Mouse (Mus musculus) 3T3-L1 (cell line): Measurements from ENCODE around the gene Osgepl1.
"Not testable (repeated sequence)": the region's sequence is repeated elsewhere in the genome, so short reads cannot be mapped to it uniquely, and the experiment has no call there.

Experiments used
- DNase-seq: peaks from one replicate; pipeline ENCODE4 v3.0.0-alpha.2; 2015; ENCODE audit warnings: low read depth, low spot score

Gene Osgepl1

DNA sequence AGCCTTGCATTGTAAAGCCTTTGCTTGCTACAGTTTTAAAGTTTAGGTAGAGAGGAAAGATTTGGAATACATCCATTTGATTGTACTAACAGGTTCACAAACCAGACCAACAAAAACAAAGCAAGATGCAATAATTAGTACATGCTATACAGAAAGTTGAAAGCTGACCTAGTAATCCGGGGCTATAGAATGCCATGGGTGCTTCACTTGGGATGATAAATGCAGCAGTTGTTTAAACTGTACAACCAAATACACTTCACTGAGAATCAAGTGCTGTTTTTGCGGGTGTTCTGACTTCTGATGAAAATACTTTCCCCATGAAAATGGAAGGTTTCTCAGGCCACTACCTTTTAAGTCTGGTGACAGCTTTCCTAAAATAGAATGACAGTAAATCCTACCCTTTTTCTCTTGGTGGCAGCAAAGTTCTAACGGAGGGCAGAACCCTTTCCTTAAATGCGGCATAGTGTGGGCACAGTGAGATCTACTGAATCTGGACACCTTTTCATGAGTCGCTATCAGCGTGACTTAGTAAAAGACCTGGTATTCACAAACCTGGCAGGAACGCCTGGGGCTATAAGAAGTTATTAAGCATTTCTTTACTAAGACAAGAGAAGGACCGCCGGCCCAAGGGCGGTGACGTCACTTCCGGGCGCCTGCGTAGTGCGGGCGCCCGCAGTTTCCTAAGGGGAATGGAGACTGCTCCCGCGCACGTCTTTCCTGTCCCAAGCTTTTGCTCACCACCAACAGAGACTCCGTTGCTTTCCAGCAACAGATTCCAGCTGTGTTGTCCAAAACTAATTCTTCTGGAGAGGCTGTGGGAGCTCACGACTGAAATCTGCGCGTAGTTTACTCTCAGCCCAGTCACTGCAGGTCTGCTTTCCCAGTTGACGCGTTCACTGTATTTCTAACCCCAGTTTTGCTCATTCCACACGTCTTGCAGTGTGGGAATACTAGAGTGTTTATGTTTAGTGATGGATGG lies at the start of gene Osgepl1:
Gene Osgepl1 (plus strand): TSS at position 636 of the 979 bp plus-strand sequence.
- DNase-seq, result peak; percentile 88

DNA sequence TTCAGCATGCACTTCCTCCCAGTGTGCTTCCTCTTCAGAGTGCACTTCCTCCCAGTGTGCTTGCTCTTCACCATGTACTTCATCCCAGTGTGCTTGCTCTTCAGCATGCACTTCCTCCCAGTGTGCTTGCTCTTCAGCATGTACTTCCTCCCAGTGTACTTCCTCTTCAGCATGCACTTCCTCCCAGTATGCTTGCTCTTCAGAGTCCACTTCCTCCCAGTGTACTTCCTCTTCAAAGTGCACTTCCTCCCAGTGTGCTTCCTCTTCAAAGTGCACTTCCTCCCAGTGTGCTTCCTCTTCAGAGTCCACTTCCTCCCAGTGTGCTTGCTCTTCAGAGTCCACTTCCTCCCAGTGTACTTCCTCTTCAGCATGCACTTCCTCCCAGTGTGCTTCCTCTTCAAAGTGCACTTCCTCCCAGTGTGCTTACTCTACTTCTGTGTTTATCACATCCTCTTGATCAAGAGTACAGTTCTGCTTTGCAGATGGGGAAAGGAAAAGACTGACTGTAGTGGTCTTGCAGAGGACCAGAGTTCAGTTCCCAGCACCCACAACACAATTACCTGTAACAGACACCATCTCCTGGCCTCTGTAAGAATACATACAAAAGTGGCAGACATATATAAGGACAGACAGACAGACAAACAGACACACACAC lies 48.3 kb upstream of the Osgepl1 start:
- not testable (repeated sequence) for DNase-seq

DNA sequence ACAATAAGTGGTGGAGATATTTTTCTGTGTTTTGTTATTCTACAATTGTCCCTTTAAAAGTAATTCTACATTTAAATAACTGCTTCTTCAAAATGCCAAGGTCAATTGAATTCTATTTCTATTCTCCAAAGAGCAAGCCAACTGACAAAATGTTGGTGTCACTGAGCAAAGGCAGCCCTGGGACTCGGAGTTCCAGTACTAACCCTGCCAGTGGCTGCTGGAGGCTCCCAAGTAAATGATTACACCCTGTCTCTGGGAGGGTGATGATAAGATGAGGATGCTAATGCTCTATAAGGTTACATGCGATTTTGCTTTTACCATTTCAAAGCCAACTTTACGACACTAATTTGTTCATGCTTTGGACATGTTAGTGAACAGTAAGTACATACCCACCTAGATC lies 43.5 kb upstream of the Osgepl1 start:
- DNase-seq, result no peak

DNA sequence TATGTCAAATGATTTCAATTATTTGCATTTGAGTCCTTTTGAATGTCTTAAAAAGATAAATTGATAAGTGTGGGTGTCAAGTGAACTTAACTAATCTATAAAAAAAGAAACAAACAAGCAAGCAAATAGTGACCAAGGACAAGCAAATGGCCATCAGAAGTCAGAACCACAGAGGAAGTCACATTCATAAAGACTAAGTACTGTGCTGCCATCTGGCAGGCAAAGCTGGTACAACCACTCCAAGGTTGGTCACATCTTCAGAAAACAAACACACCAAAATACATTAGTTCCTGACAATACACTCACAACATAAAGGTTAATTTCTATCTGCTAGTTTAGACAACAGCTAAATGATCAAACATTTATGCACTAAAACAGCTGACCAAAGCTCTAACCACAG lies 40.8 kb upstream of the Osgepl1 start:
- DNase-seq, result peak; percentile 52

DNA sequence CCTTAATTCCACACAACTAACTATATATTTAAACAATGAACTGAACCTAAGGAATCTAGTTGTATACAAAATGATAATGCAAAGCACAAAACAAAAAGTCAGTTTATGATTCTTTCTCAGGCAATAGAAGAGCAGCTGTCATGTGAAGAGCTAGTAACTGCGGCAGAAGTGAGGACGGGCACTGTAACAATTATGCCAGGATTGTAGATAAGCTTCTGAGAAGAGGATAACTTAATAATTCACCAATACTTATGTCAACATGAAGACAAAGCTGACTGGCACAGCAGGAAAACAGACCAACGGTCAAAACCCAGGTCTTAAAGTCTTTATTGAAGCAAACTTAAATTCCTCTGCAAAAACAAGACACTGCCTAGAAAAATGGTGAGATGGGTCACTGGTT lies 22.2 kb upstream of the Osgepl1 start:
- DNase-seq, result no peak

DNA sequence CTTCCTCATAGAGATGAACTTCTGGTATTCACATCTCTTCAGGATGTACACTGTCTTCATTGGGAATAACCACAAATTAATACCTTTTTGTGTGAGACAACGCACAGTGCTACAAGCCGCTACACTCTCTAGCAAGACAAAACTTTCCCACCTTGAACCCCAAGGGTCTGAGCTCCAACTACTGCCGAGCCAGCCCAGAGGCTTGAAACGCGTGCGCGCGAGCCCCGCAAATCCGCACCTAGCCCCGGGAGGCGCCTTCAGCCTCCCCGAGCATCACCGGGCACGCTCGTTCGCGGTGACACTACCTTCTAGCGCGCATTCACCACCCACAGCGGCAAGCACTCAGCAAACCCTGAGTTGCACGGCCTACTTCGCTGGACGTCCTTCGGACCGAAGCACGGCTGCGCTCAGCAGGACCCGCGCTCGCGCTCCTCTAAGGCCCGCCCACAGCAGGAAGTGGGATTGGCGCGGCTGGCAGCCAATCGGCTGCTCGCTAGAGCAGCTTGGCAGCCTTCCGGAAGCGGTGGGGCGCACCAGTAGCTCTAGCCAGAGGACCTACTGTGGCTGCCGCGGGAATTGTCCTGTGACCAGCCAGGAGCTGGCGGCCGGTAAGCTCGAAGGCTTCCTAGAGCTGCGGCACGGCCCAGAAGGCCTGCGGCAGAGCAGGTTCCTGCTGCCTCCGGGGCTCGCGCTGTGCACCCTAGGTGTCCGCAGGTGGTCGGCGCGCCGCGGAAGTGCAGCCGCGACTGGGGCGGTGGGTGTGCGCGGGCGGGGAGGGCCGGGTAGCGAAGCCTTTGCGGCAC lies 16.6 kb upstream of the Osgepl1 start, which contains the start of the genes Pms1, Ormdl1 and Gm28778:
Gene Pms1 (minus strand): TSS at position 438 of the 803 bp plus-strand sequence.
Gene Ormdl1 (plus strand): TSS at position 515 of the 803 bp plus-strand sequence.
Gene Gm28778 (plus strand): TSS at position 531 of the 803 bp plus-strand sequence.
- DNase-seq, result peak; percentile 95

DNA sequence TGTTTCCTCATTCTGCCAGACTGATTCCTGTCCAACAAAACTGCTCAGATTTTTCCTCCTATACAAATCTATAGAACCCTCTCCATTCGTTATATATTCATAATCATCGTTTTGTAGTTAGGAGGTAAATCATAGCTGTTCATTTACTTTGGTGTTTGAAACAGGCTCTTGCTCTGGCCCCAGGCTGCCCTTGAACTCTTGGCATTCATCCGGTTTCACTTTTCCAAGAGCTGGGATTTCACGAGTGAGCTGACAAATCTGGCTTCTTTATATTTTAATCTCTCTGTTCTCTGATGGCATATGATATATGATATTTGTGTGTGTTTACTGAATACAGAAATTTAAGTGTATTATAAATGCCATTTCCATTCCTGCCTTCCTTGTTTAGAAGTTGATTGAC lies 12.9 kb upstream of the Osgepl1 start:
- no peak for DNase-seq

DNA sequence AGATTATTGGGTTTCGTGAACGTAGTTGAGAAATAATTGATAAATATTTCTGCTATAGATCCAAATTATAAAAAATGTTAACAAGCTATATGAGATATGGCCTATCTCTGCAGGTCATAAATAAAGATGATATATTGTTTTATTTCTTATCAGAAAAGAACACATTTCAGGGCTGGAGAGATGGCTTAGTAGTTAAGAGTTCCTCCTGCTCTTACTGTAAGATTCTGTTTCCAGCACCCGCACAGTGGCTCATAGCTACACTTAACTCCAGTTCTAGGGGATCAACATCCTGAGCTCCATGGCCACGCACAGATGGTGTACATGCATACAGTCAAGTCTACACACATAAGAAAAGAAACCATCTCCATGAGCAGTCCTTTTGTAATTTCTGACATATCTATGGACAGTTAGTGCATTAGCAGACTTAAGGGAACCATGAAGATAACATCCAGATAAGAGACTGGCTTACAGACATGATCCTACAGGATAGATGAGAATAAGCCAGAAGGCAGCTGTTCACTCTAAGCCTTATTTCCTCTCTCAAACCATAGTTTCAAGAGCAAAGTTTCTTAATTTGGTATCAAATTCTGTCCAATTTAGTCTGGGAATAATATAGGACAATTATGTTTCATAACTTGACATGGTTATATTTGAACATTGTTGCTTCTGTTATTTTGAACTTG lies 8.4 kb downstream of the Osgepl1 start:
- no peak for DNase-seq

DNA sequence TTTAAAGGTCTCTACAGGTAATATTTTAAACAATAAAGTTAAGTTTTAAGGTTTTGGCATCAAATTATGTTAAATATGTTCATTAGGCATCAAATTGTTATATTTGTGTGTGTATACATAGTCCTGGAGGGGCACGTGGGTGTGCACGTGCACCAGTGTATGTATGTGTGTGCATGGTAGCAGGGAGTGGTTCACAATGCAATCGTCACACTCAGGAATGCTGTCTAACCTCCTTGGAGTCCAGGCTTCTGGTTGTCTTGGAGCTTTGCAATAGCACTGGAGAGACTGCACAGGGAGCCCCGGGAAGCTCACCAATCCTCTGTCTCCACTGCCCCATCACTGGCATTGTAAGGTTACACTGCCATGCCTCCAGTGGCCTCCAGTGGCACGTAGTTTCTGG lies 9.8 kb downstream of the Osgepl1 start:
- DNase-seq, result no peak

DNA sequence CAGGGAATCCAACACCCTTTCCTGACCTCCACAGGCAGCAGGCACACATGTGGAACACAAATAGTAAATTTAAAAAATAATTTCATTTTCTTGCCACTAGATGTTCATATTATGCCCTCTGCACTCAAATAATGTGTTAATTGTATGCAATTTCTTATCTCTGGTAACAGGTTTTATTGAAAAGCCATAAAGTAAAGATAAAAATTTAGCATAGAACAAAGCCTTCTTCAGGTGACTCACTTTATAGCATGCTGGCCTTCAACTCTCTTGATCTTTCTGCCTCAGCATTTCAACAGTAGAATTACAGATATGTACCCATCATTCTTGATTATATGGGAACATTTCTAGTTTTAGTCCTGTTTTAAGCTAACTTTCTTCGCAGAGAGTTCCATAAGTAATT lies 10.9 kb downstream of the Osgepl1 start:
- DNase-seq, result no peak

DNA sequence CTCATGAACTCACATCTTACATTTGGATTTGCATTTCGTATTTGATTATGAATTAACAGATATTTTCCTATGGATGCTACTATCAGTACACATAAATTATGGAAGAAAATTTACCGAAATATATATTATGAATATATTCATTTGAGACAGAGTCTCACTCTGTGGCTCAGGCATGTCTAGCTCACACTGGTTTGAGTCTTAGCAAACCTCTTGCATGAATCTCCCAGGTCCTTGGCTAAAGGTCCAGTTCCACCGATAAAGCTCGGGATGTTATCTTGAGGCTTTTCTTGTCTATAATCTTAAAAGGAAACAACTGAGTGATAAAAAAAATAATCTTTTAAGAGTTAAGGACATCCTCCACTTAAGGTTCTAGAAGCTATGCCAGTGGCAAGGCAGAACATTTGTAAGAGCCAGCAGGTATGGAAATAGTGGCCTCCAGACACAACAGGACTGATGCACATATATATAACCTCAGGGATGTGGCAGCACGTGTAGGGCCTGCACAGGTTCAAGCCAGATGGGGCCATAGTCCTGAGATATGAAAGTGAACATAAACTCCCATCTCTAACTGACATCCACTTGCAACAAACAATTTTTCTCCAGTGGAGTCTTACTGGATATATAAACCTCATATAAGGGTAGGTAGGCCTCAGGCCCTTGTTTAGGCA lies 11.5 kb downstream of the Osgepl1 start:
- no peak for DNase-seq

DNA sequence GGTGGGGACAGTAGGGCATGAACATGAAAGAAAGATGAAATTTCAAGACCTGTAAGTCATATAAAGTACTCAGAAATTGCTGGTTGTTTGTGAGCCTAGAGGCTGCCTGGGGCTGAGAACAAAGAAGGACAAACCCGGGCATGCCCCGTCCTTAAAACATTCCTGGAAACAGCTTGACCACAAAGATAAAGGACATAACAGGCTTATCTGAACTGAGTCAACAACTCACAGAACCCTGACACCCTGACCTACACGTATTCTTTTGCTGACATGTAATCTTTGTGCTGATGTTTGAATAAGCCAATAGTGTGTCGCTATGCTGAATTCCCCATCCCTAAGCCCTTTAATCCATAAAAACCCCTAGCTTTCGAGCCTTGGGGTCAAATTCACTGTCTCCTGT lies 20.1 kb downstream of the Osgepl1 start:
- DNase-seq, result not testable (repeated sequence)

DNA sequence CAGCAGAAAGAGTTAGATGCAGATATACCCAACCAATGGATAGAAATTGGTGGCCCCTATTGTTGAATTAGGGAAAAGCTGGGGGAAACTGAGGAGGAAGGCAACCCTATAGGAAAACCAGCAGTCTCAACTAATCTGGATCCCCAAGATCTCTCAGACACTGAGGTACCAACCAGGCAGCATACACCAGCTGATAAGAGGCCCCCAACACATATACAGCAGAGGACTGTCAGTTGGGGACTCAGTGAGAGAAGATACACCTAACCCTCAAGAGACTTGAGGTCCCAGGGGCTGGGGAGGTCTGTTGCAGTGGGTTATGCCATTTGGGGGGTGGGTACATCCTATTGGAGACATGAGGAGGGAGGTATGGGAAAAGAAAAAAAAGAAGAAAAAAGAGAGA lies 22.0 kb downstream of the Osgepl1 start:
- no peak for DNase-seq

DNA sequence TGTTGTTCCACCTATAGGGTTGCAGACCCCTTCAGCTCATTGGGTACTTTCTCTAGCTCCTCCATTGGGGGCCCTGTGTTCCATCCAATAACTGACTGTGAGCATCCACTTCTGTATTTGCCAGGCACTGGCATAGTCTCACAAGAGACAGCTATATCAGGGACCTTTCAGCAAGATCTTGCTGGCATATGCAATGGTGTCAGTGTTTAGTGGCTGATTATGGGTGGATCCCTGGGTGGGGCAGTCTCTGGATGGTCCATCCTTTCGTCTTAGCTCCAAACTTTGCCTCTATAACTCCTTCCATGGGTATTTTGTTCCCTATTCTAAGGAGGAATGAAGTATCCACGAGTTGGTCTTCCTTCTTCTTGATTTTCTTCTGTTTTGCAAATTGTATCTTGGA lies 24.0 kb downstream of the Osgepl1 start:
- not testable (repeated sequence) for DNase-seq

DNA sequence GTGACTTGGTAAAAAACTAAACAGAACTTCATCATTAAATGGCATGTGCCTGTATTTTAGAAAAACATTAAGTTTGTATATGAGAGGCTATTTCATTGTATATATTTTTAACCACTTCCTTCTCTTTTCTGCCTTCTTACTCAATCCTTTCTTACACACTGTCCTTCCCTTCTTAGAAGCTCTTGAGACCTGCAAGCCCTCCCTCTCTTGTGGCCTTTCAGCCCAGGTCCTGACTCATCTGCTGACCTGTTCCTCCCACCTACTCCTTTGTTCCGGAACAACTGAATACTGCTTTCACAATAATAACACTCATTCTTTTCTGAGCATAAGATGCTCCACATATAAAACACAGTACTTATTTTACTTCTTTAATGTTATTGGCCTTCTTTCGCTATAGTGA lies 27.6 kb downstream of the Osgepl1 start:
- DNase-seq, result no peak

DNA sequence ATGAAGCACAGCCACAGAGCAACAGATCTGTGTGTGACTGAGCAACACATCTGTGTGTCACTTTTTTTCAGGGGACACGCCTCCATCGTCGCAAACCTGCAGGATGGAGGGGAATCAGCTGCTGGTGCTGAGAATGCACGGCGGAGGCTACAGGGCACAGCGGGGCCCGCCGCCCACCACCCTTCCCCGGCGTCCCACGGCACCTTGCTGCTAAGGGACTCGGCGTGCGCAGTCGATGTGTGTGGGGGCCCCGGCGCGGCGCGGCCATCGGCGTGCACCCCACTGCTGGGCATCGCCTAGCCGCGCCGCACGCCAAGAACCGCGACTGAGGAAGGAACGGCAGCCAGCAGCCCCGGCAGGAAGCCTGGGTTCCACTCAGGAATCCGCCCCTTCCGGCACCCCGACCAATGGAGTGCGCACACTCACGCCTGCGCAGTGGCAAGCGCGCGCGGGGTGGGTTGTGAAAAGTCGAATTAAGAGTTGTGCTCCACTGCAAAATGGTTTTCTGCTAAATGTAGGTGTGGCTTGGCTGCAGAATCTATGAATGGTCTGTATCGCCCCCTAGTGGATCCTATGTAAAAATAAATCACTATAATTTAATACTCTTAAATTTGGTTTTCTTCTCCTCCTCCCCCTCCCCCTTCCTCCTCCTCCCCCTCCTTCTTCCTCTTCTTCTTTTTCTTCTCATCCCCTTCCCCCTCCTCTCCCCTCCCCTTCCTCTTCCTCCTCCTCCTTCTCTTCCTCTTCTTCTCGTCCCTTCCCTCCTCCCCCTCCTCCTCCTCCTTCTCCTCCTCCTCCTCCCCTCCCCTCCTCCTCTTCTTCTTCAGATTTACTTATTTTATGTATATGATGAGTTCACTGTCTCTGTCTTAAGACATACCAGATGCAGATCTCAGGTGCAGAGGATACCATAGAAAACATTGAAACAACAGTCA lies 39.2 kb downstream of the Osgepl1 start, which contains the start of the genes Asdurf, Gm28551 and Asnsd1:
Gene Asdurf (minus strand): TSS at position 293 of the 935 bp plus-strand sequence.
Gene Gm28551 (minus strand): TSS at position 341 of the 935 bp plus-strand sequence.
Gene Asnsd1 (minus strand): TSS at position 426 of the 935 bp plus-strand sequence.
- DNase-seq, result peak; percentile 97

DNA sequence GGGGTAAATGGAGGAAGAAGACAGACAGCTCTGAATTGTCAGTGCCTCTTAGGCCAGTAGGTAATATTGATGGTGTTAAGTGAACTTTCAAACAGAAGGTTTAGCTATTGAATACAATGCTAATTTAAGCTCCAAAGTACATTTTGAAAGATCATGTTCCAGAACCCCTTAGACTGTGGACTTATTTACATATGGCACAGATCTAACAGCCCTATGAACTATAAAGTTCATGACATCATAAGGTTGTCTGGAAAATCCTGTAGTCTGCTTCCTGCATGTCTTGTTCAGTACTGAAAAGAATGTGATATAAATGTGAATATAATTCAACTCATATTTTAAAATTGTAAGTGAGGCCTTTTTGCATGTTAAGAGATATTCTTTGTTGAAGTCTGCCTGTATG lies 45.6 kb downstream of the Osgepl1 start:
- no peak for DNase-seq
